Mouse (Mus musculus) right cerebral cortex, adult 18-20 months (tissue): Measurements from ENCODE around the gene Prim1.
A peak's percentile ranks its signal among the peaks of the same experiment; 100 is the strongest.

Experiments used
- DNase-seq: peaks from one replicate; pipeline ENCODE4 v3.0.0; 2022; ENCODE audit warnings: mixed read lengths

Prim1 gene

DNA sequence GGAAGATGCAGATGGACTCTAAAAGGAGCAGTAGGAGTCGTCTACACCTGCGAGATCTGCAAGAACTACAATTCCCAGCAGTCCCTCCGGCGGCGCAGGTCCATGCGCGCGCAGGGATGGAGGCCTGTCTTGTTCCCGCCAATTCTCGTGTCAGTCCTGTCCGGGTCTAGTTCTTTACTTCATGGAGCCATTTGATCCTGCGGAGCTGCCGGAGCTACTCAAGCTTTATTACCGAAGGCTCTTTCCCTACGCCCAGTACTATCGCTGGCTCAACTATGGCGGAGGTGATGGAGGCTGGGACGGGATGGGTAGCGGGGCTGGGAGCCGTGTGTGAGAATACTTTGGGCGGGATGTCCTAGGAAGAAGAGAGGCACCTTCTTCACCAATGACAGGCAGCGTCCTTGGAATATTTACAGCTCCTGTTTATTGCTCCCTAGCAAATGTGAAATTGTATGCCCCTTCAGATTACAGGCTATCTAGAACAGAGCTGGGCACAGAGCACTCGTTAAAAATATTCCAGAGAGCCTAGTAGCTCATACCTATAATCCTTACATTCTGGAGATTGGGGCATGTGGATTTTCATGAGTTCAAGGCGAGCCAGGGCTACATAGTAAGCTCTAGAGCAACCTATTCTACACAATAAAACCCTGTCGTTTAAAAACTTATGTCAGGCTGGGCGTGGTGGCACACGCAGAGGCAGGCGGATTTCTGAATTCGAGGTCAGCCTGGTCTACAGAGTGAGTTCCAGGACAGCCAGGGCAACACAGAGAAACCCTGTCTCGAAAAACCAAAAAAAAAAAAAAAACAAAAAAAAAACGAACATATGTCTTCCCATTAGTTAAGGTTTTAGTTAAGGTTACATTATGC, at the start of gene Prim1:
Gene Prim1 (plus strand): TSS at position 101 of the 867 bp plus-strand sequence.
- DNase-seq = peak; percentile 83

DNA sequence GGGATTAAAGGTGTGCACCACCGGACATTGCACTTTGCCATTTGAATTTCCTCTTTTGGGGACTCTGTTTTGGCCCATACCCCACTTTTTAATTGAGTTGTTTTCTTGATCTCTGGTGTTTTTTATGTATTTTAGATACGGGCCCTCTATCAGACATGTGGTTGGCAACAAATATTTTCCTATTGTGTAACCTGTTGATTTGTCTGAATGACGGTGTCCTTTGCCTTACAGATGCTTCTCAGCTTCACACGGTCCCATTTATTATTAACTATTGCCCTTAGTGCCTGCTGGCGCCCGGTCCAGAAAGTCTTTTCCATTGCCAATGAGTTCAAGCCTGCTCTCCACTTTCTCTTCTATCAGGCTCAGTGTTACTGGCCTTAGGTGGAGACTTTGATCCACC, 48.5 kb upstream of the Prim1 start:
- DNase-seq = no peak

DNA sequence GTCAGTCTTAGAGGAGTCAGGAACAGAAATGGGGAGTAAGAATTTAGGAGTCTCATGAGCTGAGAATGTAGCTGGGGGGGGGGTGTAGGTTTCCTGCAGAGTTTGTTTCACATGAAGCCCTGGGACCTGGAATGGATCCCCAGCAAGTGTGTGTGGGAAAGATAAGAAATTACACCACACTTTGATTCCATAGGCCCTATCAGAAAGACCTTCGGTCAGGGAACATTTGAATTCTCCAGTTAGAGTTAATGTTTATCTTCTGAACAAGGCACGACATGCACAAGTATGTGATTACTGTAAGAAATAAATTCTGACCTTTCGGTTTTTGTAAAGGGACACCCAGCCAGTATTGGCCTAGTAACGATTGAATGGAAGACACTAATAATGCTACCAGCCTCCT, 45.1 kb upstream of the Prim1 start:
- no peak for DNase-seq

DNA sequence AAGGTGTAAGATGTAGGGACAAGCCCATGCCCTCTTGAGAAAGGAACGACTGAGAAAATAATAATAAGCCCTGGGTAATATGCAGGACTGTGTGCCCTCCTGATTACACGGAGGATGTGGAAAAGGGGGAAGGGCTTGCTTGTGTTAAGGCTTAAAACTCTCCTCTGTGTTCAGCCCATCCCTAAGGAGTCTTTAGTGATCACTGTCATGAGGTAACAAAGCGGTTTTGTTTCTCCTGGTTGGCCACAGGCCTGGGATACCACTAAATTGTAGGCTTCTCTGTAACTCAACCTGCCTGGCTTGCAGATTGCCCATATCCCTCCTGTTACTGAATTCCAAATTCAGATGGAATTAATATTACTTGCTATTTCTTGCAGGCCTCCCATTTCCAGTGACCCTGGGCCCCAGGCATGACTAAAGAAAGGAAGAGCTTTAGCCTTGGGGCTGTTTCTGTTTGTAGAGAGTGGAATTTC, 44.6 kb upstream of the Prim1 start:
- no peak for DNase-seq

DNA sequence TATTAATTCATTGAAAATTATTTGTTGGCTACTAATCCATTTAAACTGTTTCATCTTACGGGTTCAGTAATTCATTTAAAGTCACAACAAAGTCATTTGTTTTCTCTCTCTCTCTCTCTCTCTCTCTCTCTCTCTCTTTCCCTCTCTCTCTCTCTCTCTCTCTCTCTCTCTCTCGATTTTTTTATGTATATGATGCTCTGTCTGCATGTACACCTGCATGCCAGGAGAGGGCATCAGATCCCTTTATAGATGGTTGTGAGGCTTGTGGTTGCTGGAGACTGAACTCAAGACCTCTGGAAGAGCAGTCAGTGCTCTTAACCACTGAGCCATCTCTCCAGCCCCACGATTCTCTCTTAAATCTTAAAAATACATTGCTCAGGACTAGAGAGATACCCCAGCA, 43.8 kb upstream of the Prim1 start:
- DNase-seq = no peak

DNA sequence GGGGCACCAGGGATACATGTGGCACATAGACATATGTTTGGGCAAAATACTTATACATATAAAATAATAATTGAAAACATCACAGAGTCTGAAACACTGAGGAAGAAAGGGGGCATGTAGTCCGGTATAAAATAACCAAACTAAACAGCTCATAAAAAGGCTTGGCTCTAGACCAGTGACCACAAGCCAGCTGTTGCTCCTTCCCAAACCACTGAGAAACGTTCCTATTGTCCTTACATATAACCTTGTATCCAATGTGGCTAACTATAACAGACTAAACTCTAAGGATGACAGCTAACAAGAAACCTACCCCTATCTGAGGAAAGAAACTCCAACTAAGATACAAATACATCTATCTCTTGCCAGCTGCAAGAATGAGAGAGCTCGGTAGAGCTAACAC, 40.9 kb upstream of the Prim1 start:
- DNase-seq = no peak

DNA sequence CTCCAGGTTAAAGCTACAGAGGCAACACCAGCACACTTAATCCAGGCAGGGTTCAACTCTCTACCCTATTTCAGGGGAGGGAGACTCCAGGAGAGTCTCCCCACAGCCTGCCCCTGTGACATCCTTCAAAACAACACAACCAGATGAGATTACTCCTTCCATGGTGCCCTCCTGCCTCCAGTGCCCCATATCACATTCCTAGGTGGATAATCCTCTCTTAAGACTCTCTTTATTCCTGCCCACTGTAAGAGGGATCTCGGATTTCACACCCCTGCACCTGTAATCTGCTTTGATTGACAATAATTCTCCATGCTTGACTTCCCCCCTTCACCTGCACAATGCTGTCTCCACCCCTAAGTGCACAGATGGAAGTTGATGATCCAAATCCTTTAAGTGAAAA, 39.5 kb upstream of the Prim1 start:
- no peak for DNase-seq

DNA sequence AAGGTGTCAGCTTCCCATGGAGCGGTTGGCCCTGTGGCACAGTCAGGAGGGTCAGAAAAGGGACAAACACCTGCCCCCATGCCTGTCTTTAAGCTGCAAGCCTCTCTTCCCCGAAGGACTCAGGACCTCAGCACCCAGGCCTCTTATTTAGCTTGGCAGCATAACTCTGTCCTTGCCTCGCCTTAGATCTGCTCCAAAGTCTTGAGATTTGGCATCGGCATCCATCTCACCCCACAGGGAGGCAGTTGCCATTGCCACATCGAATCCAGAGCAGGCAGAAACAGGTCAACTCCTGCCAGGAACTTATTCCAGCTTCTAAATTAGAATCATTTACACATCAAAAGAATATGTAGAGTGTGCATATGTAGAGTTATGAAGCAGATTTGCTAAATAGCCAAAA, 30.3 kb upstream of the Prim1 start:
- peak; percentile 9 for DNase-seq

DNA sequence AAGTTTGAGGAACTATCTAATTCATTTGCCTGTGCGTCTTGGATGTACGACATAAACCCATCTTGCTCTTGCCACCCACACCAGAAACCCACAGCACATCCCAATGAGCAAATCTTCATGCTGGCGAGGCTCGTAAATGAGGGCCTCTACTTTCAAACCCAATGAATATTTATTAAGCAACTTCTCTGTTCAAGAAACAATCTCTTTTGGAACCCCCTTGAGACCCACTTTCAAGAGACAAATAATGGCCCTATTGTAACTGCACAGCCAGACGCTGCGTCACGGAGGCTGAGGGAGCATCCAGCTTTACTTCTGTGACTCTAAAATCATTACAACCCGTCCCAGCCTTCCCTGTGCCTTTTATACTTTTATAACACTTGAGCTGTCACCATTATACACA, 29.4 kb upstream of the Prim1 start:
- peak; percentile 3 for DNase-seq

DNA sequence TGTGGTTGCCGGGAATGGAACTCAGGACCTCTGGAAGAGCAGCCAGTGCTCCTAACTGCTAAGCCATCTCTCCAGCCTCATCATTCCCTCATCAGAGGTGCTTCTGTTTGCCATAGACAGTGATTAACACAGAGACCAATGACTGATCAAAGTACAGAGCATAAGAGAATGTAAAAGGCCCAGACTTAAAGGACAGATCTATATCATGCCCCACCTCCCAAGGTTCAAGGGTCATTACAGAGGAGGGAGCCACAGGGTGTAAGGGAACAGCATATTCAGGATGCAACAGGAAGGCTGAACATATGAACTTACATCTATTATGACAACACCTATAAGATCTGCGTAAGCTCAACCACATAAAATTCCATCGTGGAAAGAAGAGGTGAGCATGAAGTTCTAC, 18.3 kb upstream of the Prim1 start:
- DNase-seq = no peak

DNA sequence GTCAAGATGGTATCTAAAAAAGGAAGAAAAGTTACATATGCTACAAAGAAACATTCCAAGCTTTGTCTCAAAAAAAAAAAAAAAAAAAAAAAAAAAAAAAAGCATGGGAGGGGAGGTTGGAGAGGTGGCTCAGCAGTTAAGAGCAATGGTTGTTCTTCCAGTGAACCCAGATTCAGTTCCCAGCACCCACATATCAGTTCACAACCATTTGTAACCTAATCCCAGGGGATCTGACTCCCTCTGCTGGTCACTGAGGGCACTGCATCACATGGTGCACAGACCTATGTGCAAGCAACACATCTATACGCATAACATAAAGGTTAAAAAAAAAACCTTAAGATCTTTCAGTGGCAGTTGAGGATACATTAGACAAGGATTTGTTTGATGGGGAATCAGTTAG, 16.7 kb upstream of the Prim1 start:
- DNase-seq = no peak

DNA sequence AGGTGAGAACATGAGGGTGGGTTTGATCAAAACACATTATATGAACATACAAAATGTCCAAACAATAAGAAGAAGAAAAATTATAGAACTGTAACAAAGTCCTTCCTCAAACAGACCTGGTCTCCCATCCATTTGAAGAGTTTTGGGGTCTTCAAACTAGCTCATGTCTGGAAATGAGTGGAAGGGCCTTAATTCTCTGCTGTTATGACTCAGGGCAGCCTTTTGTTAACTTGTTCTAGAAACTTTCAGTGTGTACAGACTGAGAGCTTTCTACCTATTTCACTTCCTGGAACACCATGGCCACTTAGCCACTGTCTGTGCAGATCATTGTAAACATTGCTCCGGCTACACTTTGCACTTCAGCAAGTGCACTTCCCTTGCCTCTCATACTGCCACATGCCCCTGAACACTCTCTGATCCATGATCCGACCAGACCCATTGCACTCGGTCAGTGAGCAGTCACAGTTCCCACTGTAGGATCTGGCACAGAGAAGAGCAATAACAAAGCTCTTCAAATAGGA, 11.6 kb upstream of the Prim1 start:
- no peak for DNase-seq

DNA sequence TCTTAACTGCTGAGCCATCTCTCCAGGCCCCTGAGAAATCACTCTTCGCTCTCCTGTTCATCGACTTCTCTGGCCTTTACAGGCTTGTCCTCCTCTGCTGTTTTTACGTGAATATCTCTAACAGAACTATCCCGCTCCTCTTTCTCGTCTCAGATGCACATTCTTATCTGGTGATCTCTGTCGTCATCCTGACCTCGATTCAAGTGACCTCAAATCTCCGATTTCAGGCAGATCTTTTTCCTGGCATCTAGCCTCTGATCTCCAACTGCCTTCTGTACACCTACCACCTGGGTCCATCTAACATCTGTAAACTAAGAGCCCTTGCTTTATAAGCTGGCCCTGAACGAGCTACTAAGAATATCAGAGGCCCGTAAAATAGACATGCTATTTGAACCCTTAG, 10.1 kb upstream of the Prim1 start:
- DNase-seq = no peak

DNA sequence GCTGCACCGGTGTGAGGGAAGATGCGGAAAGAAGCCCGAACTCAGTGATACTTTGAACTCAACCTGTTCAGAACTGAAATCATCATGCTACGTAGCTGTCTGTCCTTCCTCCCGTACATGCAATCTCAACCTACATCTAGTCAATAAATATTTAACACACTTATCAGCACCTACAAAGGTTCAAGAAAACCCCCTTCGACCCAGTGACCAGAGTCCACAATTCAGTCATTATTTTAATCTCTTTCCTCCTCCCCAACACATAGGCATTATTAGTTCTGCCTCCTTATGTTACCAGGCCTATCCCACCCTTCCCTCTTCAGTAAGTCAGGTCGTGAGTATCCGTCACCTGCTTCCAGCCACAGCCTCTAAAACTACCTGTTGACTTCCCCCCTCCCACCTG, 9.5 kb upstream of the Prim1 start:
- DNase-seq = no peak

DNA sequence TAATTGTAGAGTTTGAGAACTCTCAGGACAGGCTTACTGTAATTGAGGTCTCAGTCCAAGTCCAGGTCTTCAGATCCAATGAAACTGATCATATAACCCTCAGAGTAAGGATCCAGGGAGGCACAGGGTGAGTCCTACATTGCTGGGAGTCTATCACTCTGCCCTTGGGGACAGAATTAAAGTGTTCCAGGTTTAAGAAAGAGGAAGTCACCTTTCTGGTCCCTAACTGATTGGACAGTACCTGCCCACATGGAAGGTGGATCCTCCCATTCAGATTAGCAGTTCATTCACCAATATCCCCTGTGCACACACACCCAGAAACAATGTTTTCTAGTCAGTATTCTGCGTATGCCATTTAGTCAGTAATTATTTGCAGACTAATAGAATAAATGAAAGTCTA, 7.5 kb upstream of the Prim1 start, which contains the start of gene Hsd17b6:
Gene Hsd17b6 (minus strand): TSS at position 166 of the 400 bp plus-strand sequence.
- DNase-seq = no peak

DNA sequence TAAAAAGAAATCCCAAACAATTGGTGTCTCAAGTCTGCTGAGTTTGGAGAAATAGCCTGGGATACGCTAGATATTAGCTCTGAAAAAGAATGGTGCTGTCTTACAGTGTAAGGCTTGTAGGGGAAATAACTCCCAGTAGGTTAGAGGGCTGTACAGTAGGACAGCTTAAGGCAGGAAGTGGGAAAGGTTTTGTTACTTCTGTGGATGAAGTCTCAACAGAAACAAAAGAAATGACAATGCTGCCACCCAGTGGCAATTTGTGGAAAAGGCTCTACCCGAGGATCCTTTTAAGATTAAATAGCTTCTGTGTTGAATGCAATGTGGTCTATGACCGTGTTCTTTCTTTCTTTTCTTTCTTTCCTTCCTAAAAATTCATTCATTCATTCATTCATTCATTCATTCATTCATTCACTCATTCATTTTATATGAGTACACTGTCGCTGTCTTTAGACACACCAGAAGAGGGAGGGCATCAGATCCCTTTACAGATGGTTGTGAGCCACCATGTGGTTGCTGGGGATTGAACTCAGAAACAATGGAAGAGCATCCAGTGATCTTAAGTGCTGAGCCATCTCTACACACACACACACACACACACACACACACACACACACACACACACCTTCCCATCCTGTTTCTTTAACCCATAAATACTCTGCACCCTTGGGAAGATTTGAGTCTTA, 6.6 kb upstream of the Prim1 start:
- peak; percentile 55 for DNase-seq

DNA sequence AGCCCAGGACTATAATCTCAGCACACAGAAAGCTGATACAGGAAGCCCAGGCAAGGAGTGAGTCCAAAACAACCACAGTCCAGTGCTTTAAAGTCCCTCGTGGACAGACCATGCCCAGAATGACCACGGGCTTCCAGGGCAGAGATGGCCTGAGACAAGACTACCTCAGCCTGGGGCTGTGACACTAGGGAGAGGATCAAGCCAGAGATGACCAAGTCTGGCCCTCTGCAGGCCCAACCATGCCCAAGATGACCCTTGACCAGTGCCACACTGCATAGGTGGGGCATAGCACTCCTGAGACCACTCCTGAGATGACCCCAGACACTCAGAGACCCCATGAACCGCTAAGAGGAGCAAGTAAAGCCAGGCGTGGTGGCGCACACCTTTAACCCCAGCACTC, 5.2 kb upstream of the Prim1 start:
- DNase-seq = no peak

DNA sequence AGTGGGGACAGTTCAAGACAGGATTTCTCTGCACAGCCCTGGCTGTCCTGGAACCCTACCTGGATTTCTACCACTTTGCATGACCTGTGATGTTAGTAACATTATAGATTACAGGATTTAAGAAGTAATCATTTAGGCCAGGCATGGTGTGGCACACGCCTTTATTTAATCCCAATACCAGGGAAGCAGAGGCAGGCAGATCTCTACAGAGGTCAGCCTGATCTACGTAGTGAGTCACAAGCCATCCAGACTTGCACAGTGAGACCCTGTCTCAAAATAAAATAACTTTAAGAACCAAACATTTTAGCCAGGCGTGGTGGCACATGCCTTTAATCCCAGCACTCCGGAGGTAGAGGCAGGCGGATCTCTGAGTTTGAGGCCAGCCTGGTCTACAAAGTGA, 7.2 kb downstream of the Prim1 start:
- no peak for DNase-seq

DNA sequence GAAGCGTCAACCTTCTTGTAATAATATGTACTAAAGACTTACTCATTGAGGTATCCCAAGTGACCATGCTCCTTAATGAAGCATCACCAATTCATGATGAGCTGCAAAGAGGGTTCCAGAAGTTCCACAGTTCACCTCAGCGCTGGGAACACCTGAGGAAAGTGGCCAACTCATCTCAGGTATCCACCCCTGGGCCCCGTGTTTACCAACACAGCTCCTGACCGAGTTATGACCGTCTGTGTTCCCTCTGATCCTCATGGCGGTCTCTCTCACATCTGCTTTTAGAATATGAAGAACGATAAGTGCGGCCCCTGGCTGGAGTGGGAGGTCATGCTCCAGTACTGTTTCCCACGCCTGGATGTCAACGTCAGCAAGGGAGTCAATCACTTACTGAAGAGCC, 8.5 kb downstream of the Prim1 start:
- DNase-seq = no peak

DNA sequence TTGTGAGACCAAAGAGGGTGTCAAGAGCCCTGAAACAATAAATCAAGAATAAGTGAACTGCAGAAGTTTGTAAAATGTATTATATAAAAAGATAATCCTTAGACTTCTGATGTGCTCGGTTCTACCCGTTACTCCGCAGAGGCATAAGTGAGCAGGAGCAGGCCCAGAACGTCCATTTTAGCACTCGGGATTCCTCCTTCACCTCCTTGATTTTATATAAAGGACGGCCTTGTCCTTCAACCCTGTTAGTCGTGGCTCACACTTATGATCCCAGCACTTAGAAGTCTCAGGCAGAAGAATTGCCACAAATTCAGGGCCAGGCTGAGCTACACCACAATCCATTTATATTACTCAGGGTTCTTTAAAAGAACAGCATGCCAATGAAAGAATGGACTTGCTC, 15.0 kb downstream of the Prim1 start:
- DNase-seq = no peak

DNA sequence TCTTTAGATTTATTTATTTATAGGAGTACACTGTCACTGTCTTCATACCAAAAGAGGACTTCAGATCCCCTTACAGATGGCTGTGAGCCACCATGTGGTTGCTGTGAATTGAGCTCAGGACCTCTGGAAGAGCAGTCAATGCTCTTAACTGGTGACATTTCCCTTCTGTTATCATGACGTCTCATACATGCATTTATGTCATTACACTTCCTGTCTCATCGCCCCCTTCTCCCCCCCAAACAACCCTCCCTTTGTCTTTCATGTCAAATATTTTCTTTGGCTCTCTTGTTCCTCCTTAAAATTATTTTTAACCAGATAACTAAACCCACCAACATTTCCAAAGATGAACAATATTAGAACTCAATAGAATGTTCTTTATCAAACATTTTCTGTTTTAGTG, 15.9 kb downstream of the Prim1 start:
- DNase-seq = no peak

DNA sequence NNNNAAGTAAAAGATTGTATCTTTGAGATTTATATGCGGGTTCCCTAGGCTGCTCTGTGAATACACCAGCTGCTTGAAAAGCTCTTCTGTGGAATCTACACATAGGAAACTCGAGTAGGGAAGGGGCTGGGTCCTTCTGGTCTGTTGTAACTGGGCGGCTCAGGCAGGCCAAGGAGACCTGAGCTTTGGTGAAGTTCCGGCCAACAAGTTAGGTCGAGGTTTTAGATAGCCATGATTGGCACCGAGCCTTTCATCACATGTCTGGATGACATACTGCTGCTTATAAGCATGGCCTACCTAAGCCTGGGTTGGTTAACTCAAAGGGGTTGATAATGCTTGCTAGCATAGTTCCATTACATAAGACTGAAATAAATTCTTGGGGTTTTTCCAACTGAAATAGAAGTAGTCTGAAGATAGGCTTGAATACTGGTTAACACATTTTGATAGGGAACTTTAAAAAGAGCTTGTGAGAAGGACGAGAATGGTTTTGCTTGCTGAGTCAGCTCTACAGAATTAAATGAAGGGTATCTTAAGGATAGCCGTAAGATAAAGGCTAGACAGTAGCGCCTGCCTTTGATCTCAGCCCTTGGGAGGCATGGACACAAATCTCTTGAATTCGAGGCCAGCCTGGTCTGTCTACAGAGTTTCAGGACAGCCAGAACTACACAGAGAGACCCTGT, 21.9 kb downstream of the Prim1 start:
- no peak for DNase-seq

DNA sequence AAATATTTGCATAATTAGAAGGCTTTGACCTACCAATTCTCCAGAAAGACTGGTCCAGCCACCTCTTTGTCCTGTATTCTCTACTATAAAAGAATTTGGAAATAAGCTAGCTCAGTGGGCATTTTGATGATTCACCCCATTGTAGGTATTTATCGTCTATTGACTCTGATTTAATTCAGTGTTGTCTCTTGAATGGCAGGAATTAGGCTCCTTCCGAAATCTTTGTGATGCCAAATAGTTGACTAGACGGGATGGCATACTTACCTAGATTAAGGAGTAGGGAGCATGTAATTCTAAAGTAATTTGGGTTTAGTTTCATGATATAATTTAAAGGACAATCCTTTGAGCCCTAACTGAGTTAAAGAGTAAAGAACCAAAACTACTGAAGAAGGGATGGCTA, 23.0 kb downstream of the Prim1 start:
- no peak for DNase-seq

DNA sequence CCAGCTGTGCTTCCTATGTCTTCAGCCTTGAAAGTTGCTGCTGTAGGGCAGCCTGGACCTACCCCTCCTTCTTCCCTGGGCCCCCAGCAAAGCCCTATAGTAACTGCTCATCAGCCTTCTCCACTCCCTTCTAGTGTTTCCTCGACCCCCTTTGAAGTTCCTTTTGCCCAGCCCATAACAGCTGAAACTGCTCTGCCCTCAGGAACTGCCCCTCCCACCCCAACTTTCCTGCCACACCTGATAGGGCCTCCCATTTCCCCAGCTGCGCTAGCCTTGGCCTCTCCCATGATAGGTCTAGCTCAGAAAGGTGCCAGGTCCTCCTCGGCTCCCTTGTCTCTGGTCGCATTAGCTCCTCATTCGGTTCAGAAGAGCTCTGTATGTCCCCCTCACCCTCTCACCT, 24.2 kb downstream of the Prim1 start:
- no peak for DNase-seq
